Mouse (Mus musculus) left cerebral cortex, adult 2 months (tissue): ENCODE data around the gene Tchp. TPM values are rescaled to one million over a fixed set of nuclear protein-coding genes. Genes with fewer than 3 reads are reported as not detected.

Source experiments
- DNase-seq, 2 experiments: peaks; one replicate each; pipeline ENCODE4 v3.0.0; 2021 to 2022; ENCODE audit warnings: low spot score in 2 of 2, mixed read lengths in 1 of 2; ENCODE audit errors: extremely low spot score in 1 of 2
- H3K27ac ChIP-seq: fragments of 200-600 bp; 2 replicates; pipeline ENCODE4 v1.8.1; 2022
- H3K4me3 ChIP-seq: fragments of 200-600 bp; 2 replicates; pipeline ENCODE4 v1.8.1; 2022
- CTCF ChIP-seq: fragments of 200-600 bp; IDR thresholded peaks from 2 replicates; pipeline ENCODE4 v1.8.1; 2022; ENCODE audit warnings: antibody characterized with exemption, mild to moderate bottlenecking, moderate library complexity
- intact Hi-C: fragments of 180-260 bp; cut with DNase I; formaldehyde crosslinking; loops from one replicate; pipeline ENCODE4 v1.15.1; 2025
- total RNA-seq, 2 experiments: library from RNA; stranded (reverse); gene quantifications; 2 replicates each; pipeline ENCODE4 v1.2.3; 2021

Tchp gene
- total RNA-seq, 2 experiments from 2014 or later = 13.9 to 15.6 TPM

DNA sequence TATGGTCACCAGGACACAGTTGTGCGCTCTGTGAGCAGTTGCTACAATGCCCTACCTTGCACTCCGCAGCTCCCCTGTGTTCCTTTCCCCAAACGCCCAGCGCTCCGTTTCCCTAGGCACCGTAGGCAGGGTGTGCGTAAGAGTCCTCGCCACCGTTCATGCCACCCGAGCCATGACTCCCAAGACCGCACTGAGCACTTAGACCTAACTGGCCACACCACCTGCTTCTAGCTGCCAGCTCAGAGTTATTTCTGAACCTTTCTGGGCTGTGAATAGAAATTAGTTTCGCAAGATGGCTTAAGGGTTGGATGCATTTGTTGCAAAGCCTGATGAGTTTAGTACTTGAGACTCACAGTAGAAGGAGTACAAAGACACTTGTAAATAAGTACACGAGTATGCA, 15.3 kb downstream of the Tchp start:
- intact Hi-C loops = no loop called here
- no peak for TF ChIP-seq CTCF
- Histone ChIP-seq H3K27ac (no peak overlapping the region), H3K4me3 (no peak overlapping the region)
- no peak for DNase-seq

DNA sequence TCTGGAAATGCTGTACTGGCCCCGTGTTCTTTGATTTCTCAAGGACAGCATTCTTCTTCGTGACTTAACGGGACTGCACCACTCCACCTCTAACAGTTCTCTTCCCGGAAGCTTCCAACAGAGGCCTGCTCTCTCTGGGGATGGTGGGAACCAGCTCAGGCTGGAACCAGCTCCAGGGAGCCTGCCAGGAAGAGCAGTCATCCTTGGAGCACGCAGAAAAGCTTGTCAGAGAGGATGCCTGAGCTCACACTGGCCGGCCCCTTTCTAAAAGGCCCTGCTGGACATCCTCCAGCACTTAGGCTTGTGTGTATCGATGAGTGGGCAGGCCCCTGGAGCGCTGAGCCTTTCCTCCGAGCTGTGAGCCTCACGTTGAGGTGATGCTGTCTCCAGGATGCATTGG, 20.6 kb downstream of the Tchp start:
- Histone ChIP-seq H3K27ac (no peak overlapping the region), H3K4me3 (no peak overlapping the region)
- no peak for DNase-seq
- intact Hi-C loops = no loop called here
- TF ChIP-seq CTCF = no peak

DNA sequence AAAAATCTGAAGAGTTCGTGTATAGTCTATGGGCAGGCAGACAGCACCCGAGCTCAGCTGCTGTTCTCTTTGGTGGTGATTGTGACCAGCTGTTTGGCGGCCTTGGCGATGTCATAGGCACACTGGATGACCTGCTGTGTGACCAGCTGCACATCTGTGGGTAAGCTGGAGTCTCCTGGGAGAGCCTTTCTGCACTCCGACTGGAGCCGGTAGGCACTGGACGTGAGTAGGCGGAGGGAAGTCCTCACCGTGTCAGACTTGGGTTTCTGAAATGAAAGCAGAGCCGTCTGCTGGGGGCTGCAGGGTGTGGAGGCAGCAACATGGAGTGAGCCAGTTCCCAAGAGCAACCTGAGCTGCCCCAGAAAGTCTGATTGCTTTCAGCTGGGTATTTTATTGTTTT, 22.6 kb downstream of the Tchp start:
- TF ChIP-seq CTCF = no peak
- Histone ChIP-seq H3K27ac (no peak overlapping the region), H3K4me3 (no peak overlapping the region)
- no peak for DNase-seq
- intact Hi-C loops = no loop called here

DNA sequence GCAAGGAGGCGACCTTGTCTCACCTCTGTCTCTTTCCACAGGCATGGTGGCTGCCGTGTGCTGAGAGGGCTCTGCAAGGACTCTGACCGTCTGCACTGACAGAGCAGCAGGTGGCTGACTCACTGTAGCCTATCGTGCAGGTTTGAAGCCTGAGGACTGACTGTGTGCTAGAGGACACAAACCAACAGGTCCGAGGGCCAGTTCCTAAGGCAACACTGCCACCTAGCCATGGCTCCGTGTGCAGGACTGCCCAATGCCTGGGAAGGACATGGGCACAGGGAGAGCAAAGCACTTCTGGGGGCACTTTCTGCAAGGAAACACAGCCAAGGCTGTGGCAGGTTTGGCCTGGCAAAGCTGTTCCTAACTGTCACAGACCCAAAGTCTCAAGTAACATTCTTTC, 23.9 kb downstream of the Tchp start:
- no peak for TF ChIP-seq CTCF
- intact Hi-C loops = no loop called here
- Histone ChIP-seq H3K4me3 (no peak overlapping the region), H3K27ac (no peak overlapping the region)
- DNase-seq = no peak

DNA sequence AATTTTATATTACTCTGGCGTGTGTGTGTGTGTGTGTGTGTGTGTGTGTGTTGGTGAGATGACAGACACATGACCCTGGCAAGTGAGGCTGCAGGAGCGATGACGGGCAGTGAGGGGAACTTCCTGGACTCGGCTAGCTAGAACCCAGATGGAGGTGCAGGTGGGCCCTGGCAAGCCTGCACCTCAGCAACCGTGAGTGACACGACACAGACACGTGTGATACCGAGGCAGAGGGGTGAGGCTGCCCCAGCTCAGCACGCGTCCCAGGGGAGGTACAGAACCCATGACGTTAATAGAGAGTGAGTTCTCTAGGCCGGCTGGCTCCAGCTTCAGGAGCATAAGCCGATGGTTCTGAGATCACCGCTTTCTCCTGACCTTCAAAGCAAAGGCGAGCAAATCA, 24.4 kb downstream of the Tchp start:
- H3K4me3 ChIP-seq = no peak overlapping the region
- no peak for DNase-seq
- H3K27ac ChIP-seq = no peak overlapping the region
- intact Hi-C loops = no loop called here
- no peak for TF ChIP-seq CTCF

DNA sequence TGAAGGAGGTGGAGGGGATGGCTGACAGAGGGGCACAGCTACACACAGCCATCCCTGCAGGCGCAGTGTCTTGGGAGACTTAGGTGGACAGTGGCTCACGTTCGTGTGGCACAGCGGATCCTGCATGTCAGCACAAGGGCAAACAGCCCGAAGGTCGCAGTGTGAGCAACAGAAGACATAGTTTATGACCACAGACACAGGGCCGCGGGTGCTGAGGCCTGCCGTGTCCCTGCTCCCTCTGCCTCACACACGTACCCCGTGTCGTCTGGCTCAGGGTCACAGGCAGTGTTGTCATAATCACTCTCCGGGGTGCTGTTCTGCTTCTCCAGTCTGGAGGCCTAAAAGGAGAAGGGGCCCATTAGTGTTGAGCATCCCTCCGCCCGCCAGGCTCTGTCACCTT, 26.0 kb downstream of the Tchp start:
- DNase-seq = no peak
- no peak overlapping the region for H3K4me3 ChIP-seq
- intact Hi-C loops = no loop called here
- H3K27ac ChIP-seq = no peak overlapping the region
- no peak for TF ChIP-seq CTCF

DNA sequence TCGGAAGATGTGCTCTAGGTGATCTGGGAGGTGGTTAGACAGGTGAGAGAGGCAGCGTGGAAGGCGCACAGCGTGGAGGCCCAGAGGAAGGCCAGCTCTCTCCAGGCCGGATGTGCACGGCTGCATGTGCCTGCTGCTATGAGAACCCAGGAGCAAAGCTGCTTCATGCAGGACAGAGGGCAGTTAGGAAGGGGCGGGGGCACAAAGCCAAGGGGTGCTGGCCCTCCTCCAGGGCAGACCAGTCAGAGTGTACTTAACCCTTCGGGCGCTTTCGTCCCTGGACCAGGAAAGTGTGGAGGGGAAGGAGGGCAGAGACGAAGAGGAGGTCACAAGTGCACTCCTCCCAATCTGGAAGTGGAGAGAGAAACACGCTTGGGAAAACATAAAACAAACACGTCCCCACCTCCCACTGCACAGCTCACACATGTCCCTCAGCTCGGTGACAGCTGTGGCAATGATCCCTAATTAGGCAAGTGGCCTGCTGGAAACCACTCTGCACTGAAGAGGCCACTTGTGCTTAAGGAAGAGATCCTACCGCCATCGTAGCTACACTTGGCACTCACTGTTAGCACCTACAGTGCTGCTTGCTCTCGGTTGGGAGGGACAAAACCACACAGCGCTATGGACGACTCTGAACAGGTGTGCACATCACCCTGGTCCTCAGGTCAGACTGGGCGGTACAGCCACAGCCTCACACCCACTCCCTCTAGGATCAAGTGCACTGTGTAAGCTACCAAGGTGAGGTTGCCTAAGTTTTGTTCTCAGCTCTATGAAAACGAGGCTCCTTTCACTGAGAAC, 29.7 kb downstream of the Tchp start:
- no peak overlapping the region for H3K27ac ChIP-seq
- DNase-seq = no peak
- TF ChIP-seq CTCF = no peak
- no peak overlapping the region for H3K4me3 ChIP-seq
- intact Hi-C loops = no loop called here

DNA sequence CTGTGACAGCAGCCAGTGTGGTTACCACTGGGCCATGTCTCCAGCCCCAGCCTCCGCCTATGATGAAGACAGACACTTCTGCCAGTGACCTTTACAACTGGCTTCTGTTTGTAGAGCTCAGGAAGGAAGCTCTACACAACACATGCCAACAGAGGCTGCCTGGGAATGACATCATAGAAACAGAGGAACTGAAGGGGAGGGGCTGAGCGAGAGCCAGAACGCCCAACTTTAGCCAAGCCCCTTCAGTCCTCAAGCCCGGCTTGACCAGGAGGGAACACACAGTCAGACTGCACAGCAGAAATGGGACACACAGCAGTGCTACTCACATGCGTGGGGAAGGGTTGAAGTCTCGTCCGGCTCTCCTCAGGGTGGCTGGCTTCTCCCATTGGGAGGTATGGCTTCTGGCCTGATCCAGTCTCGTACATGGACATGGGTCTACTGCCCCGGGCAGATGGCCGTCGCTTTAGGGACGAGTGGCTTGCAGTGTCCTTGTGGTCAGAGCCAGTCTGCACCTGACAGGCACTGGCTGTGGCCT, 31.2 kb downstream of the Tchp start:
- intact Hi-C loops = no loop called here
- H3K27ac ChIP-seq = peak overlapping the region; percentile 40; the same call in 1 of the 2 replicates
- no peak for DNase-seq
- H3K4me3 ChIP-seq = no peak overlapping the region
- TF ChIP-seq CTCF = no peak

DNA sequence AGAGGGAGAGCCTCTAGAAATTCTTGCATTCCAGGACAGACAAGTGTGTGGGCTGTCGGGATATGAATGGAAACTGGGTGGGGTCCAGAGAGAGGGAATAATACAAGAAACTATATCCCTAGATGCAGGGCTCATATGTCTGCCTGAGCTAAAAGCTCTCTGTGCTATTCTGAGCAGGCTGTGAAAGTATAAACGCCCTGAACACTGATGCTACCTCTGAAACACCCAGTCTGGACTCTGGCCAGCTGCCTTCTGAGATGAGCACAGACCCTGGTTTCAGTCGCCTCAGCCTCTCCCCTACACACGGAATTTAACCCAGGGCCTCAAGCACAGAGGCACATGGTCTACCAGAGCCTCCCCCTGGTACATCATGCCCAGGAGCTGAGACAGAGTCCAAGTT, 33.0 kb downstream of the Tchp start:
- no peak overlapping the region for H3K4me3 ChIP-seq
- no peak overlapping the region for H3K27ac ChIP-seq
- no peak for DNase-seq
- TF ChIP-seq CTCF = no peak
- intact Hi-C loops = no loop called here

DNA sequence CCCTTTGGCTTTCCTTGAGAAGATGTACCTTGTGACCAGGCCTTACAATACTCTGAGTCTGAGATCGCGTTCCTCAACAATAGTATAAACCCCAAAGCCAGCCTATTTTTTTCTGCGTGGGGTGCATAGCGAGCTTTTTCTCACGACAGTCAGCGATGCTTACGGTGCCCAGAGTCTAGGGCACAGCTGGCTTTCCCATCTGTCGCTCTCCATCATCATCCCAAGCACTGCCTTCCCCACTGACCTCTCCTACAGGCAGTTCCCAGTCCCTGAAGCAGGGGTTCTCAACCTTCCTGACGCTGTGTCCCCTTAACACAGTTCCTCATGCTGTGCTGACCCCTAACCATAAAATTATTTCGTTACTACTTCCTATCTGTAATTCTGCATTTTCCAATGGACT, 35.0 kb downstream of the Tchp start:
- no peak overlapping the region for H3K4me3 ChIP-seq
- TF ChIP-seq CTCF = no peak
- no peak for DNase-seq
- intact Hi-C loops = no loop called here
- no peak overlapping the region for H3K27ac ChIP-seq

DNA sequence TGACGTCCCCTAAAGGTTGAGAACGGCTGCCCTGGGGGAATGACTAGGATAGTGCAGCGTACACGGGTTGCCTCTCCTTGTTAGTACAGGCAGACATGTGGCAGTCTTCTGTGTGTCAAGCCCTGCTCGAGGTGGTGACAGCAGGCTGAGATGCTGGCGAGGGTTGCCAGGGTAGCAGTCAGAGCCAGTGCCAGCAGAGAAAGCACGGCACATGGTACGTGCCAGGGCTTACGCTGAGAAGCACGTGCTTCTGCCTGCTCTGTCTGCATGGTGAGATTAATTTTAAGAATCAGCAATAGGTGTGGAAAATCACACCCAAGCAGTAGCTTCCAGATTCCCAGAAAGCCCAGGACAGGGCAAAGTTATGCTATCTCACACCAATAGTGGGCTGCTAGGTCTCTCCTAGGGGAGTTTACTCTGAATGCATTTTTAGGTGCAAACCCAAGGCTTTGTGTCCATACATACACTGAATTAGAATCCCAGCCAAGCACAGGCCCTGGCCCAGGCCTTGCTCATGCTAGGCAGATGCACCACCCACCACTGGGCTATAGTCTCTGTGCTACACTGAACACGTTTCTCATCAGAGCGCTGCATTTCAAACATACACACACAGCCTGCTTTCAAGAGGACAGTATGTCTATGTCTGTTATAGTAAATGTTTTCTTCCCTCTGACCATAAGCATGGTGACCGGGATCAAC, 35.6 kb downstream of the Tchp start:
- no peak overlapping the region for H3K27ac ChIP-seq
- no peak overlapping the region for H3K4me3 ChIP-seq
- TF ChIP-seq CTCF = no peak
- no peak for DNase-seq
- intact Hi-C loops = no loop called here

DNA sequence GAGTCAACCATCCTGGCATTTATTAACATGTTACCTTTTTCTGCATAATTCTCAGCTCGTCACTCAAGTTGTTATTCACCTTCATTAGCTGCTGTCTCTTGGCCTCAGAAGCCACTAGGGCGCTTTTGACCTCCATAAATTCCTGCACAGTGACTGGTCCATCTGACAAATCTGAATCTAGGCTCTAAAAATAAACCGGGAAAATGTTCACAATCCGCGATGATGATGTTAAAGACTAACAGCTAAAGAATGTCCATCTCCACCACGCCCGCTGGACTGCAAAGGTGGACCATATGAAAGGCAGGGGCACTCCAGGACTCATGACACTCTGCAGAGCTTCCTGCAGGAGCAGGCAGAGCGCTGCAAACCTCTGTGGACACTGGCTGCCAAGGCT, 36.1 kb downstream of the Tchp start:
- no peak for TF ChIP-seq CTCF
- no peak for DNase-seq
- H3K27ac ChIP-seq = no peak overlapping the region
- no peak overlapping the region for H3K4me3 ChIP-seq
- intact Hi-C loops = no loop called here
